Mouse (Mus musculus): Measurements from ENCODE around the gene Src. TPM values are rescaled to one million over a fixed set of nuclear protein-coding genes. Genes with fewer than 3 reads are reported as not detected.

Gene Src
- polyA plus RNA-seq, 1 experiment from 2014 or later: 18.5 TPM

DNA sequence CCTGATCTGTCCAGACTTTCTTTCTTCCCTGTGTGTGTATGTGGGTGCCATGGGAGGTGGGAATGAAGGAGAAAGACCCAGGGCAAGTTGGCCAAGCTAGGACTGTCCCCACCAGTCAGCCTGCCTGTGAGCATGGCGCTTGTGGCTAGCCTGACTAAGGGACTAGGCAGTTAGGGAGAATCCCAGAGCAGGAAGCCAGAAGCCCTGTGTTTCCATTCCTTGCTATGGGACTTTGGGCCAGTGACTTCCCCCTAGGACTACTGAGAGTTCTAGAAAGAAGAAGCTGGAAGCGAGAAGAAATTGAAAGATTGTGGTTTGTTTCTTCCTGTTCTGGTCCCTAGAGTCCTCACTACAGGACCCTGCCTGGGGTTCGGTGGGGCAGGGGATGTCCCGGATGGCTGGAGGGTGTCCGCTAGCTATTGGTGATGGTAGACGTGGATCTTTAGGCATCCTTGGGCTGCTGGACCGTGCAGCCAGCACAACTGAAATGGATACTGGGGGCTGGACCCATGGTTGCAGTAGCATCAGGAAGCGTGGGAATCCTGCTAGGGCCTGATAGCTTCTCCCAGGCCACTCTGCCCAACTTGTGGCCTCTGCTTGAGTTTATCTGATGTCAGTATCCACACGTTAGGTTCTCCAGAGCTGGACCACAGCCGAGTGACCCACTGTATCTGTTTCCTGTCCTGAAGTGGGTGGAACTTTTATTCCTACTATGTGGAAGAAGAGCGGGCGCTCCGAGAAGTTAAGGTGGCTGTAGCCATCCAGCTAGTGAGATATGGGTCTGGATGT is 10.3 kb downstream of the Src start:
- H3K27ac ChIP-seq: no peak overlapping the region
- H3K9me3 ChIP-seq: no peaks in the 10 kb centered on the region
- H3K27me3 ChIP-seq: no peaks in the 10 kb centered on the region
- H3K4me3 ChIP-seq: no peak overlapping the region
- H3K4me1 ChIP-seq: peaks cover 80% of the 10 kb centered on the region
- no peak overlapping the region for H3K9ac ChIP-seq
- no peak overlapping the region for H3K4me2 ChIP-seq
- peaks cover 34% of the 10 kb centered on the region for H3K36me3 ChIP-seq
- ATAC-seq (ENCODE audit: insufficient number of reproducible peaks, low FRiP score, low TSS enrichment, low read depth): no peak
- 84% methylated on average over 13 of the region's 13 CpGs for whole genome bisulfite sequencing

DNA sequence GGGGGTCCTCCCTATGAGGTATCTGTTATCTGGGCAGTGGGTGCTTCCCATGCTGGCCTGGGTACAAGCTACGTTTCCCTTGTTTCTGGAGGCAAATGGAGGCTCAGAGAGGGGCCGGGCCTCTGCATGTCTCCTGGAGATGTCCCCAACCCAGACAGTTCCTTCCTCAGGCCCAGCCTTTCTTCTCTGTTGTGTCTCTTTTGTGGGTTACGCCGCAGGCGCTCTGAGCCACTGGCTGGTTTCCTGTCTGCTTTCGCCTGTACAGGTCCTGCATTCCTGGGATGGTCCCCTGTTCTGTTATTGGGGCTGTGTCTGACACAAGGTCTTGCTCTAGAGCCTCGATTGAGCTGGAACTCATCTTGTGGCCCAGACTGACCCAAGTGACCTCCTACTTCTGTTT is 11.5 kb downstream of the Src start:
- no peaks in the 10 kb centered on the region for H3K27me3 ChIP-seq
- H3K9ac ChIP-seq: no peak overlapping the region
- no peak overlapping the region for H3K4me3 ChIP-seq
- 74% methylated on average over 7 of the region's 7 CpGs for WGBS
- H3K9me3 ChIP-seq: no peaks in the 10 kb centered on the region
- H3K4me1 ChIP-seq: peaks cover 88% of the 10 kb centered on the region
- peaks cover 34% of the 10 kb centered on the region for H3K36me3 ChIP-seq
- H3K4me2 ChIP-seq: no peak overlapping the region
- no peak for ATAC-seq (ENCODE audit: insufficient number of reproducible peaks, low FRiP score, low TSS enrichment, low read depth)
- peak overlapping the region; percentile 38; the same call in 1 of the 2 replicates for H3K27ac ChIP-seq

DNA sequence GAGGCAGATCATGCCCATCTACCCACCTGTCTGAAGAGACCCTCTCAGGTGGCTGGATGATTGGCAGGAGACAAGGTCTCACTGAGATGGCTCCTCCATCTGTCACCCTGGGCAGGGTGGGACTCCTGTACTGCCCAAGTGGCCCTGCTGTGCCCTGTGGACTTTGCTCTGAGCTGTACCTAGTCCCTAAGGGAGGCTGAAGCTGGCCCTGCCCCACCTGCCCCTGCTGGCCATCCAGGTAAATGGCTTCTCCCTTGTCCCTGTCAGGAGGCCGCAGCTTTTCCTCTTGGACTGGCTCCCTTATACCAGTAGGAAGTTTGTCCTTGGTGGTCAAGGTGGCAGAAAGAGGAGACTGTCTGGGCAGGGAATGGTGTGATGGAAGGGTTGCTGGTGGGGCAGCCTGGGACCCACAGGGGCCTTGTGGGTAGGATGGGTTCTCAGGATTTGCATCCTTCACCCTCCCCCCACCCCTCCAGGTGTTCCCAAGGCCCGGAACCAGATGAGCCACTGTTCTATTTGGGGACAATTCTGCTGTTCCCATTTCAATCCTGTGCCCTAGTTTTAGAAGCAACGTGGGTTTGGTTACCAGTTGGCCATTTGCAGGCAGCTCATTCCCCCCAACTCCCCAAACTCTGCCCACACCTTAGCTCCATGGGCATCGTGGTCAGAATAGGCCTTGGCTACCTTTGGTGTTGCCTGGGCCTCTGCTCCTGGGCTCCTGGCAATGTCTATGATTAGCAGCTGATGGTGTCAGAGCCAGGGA is 12.6 kb downstream of the Src start:
- Histone ChIP-seq H3K9me3 (no peaks in the 10 kb centered on the region), H3K27ac (no peak overlapping the region), H3K4me2 (no peak overlapping the region), H3K36me3 (peaks cover 34% of the 10 kb centered on the region), H3K4me1 (peaks cover 88% of the 10 kb centered on the region), H3K9ac (no peak overlapping the region), H3K27me3 (no peaks in the 10 kb centered on the region), H3K4me3 (no peak overlapping the region)
- WGBS: 71% methylated on average over 4 of the region's 4 CpGs
- no peak for ATAC-seq (ENCODE audit: insufficient number of reproducible peaks, low FRiP score, low TSS enrichment, low read depth)

DNA sequence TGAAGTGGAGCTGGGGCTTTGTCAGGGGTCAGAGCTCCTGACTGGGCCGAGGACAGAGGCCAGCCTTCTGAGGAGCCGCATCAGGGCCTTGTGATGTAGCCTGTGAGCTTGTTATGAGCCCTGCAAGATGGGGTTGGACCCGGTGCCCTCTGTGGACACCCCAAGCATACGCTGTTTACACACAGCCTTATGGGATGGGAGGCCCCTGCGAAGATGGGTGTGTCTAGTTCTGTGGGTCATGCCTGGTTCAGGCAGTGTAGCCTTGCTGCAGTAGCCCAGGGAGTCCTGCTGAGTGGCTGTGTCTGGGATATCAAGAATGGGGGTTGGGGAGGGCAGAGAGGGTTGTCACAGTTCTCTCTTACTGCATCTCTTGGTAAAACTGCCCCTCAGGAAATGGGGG is 13.7 kb downstream of the Src start:
- Histone ChIP-seq H3K9ac (no peak overlapping the region), H3K4me1 (peaks cover 86% of the 10 kb centered on the region), H3K27ac (peak overlapping the region; percentile 88), H3K4me2 (no peak overlapping the region), H3K9me3 (no peaks in the 10 kb centered on the region), H3K4me3 (no peak overlapping the region), H3K27me3 (no peaks in the 10 kb centered on the region), H3K36me3 (peaks cover 34% of the 10 kb centered on the region)
- 75% methylated on average over 5 of the region's 5 CpGs for WGBS
- no peak for ATAC-seq (ENCODE audit: insufficient number of reproducible peaks, low FRiP score, low TSS enrichment, low read depth)

DNA sequence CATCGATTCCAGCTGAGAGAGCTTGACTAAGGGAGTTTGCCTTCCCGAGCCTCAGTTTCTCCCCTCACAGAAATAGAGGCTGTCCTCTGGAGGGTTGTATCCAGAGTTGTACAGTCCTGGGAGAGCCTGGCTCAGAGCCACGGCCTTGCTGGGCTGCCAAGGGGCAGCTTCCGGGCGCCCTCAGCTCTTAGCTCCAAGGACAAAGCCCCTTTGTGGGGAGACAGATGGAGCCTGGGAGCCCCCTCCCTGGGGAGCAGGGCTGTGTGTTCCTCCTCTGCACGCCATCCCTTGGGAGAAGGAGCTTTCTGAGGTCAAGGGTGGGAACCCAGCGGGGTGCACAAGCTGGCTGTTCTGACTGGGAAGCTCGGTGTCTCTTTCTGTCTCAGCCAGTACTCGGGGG is 14.2 kb downstream of the Src start:
- H3K36me3 ChIP-seq: peaks cover 34% of the 10 kb centered on the region
- H3K4me2 ChIP-seq: no peak overlapping the region
- H3K4me1 ChIP-seq: peaks cover 80% of the 10 kb centered on the region
- H3K27ac ChIP-seq: peak overlapping the region; percentile 88
- no peak overlapping the region for H3K4me3 ChIP-seq
- no peak overlapping the region for H3K9ac ChIP-seq
- H3K27me3 ChIP-seq: no peaks in the 10 kb centered on the region
- ATAC-seq (ENCODE audit: insufficient number of reproducible peaks, low FRiP score, low TSS enrichment, low read depth): no peak
- 76% methylated on average over 9 of the region's 9 CpGs for WGBS
- no peaks in the 10 kb centered on the region for H3K9me3 ChIP-seq

DNA sequence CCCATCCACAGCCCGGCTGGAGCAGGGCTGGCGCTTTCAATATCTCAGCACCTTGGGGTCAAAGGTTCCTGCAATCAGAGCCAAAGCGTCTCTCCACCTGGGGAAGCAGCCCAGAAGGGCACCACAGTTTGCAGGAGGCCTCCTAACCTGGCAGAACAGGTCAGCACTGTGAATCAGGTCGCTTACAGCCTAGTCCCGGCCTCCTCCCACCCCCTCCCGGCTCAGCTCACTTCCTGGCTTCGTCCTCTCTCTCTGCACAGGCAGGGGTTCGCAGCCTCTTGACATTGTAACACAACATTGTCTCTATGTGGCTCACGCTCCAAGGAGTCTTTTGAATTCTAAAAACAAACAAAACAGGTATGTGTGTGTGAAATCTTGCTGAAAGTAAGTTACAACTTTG is 15.8 kb downstream of the Src start:
- peak overlapping the region; percentile 10; the same call in 1 of the 2 replicates for H3K4me2 ChIP-seq
- no peak overlapping the region for H3K4me3 ChIP-seq
- ATAC-seq (ENCODE audit: insufficient number of reproducible peaks, low FRiP score, low TSS enrichment, low read depth): no peak
- no peaks in the 10 kb centered on the region for H3K27me3 ChIP-seq
- 0 out of 2 replicates have a peak overlapping the region, but pooled peaks have one; percentile 5 for H3K9ac ChIP-seq
- H3K9me3 ChIP-seq: no peaks in the 10 kb centered on the region
- H3K36me3 ChIP-seq: peaks cover 23% of the 10 kb centered on the region
- 22% methylated on average over 9 of the region's 9 CpGs for WGBS
- peak overlapping the region; percentile 88 for H3K27ac ChIP-seq
- peaks cover 75% of the 10 kb centered on the region for H3K4me1 ChIP-seq

DNA sequence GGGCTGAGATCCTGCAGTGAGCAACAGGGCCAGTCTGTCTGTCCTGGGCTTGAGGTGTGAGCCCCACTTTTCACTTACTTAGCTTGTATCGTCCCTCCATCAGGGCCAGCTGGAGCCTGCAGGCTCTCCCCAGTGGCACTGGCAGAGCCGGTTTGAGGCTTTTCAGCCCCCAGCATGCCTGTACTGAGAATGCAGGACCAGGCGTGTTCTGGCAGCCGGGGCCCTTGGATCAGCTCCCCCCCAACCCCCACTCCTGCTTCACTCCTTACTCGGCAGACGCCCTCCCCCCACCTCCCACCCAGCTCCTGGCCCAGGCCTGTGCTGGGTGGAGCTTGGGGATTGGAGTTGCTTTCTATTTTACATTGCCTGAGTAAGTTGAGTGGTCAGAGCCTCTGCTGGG is 16.3 kb downstream of the Src start:
- Histone ChIP-seq H3K4me2 (peak overlapping the region; percentile 10; the same call in 1 of the 2 replicates), H3K4me1 (peaks cover 70% of the 10 kb centered on the region), H3K27ac (peak overlapping the region; percentile 88), H3K27me3 (no peaks in the 10 kb centered on the region), H3K36me3 (peaks cover 24% of the 10 kb centered on the region), H3K4me3 (no peak overlapping the region), H3K9ac (0 out of 2 replicates have a peak overlapping the region, but pooled peaks have one; percentile 5), H3K9me3 (no peaks in the 10 kb centered on the region)
- WGBS: 21% methylated on average over 6 of the region's 6 CpGs
- ATAC-seq (ENCODE audit: insufficient number of reproducible peaks, low FRiP score, low TSS enrichment, low read depth): peak; percentile 77; the same call in 1 of the 2 replicates

DNA sequence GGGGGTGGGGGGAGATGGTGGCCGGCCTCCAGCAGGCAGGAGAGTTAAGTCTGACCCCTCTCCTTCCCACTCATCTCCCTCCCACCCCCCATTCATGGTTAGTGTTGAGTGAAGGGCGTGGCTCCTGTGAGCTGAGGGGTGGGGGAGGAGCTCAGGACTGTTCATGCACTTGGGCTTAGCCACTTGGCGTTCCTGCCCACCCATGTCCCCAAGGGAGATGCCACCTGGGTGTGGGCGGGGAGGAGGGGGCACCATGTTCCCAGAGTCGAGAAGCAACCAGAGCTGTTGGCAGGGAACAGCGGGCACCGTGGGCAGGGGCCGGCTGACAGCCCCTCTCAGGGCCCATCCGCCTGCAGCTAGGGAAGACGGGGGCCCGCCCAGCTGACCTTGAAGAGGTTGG is 18.3 kb downstream of the Src start:
- Histone ChIP-seq H3K4me2 (no peak overlapping the region), H3K9me3 (no peaks in the 10 kb centered on the region), H3K36me3 (peaks cover 32% of the 10 kb centered on the region), H3K27me3 (no peaks in the 10 kb centered on the region), H3K27ac (no peak overlapping the region), H3K9ac (no peak overlapping the region), H3K4me1 (peaks cover 50% of the 10 kb centered on the region), H3K4me3 (no peak overlapping the region)
- WGBS: 84% methylated on average over 10 of the region's 11 CpGs
- ATAC-seq (ENCODE audit: insufficient number of reproducible peaks, low FRiP score, low TSS enrichment, low read depth): no peak

DNA sequence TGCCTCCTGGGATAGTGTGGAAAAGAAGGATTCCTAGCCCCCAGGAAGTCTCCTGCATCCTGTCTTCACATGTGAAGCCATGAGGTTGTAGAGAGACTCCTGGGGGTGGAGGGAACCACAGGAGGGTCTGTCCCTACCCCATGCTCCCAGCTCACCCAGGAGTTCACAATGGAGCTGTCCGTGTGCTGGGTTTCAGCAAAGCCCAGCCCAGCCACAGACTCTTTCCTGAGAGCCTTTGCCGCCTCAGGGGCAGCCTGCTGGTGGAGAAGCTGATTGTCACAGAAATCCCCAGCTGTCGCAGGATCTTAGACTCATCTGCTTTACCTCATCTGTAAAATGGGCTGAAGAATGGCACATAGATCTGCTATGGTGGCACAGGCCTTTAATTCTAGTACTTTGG is 18.9 kb downstream of the Src start:
- Histone ChIP-seq H3K9me3 (no peaks in the 10 kb centered on the region), H3K27ac (no peak overlapping the region), H3K27me3 (no peaks in the 10 kb centered on the region), H3K4me1 (peaks cover 44% of the 10 kb centered on the region), H3K4me3 (no peak overlapping the region), H3K9ac (no peak overlapping the region), H3K36me3 (peaks cover 34% of the 10 kb centered on the region), H3K4me2 (no peak overlapping the region)
- no peak for ATAC-seq (ENCODE audit: insufficient number of reproducible peaks, low FRiP score, low TSS enrichment, low read depth)
- WGBS: 91% methylated on average over 3 of the region's 3 CpGs

DNA sequence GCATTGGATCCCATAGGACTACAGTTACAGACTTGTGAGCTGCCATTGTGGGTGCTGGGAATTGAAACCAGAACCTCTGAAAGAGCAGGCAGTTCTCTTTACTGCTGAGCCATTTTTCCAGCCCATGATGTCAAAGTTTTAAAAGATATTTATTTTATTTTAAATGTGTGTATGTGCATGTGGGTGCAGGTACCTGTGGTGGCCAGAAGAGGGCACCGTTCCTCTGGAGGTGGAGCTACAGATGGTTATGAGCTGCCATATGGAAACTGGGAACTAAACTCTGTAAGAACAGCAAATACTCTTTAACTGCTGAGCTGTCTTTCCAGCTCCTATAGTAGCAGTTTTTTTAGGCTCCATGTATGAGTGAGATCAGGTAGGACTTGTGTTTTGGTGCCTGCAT is 23.1 kb downstream of the Src start:
- WGBS: 100% methylated on average over 1 of the region's 1 CpGs
- Histone ChIP-seq H3K9ac (no peak overlapping the region), H3K4me1 (peaks cover 4% of the 10 kb centered on the region; the same call in 1 of the 2 replicates), H3K4me2 (no peak overlapping the region), H3K36me3 (peaks cover 47% of the 10 kb centered on the region), H3K9me3 (no peaks in the 10 kb centered on the region), H3K27me3 (no peaks in the 10 kb centered on the region), H3K4me3 (no peak overlapping the region), H3K27ac (no peak overlapping the region)
- no peak for ATAC-seq (ENCODE audit: insufficient number of reproducible peaks, low FRiP score, low TSS enrichment, low read depth)

DNA sequence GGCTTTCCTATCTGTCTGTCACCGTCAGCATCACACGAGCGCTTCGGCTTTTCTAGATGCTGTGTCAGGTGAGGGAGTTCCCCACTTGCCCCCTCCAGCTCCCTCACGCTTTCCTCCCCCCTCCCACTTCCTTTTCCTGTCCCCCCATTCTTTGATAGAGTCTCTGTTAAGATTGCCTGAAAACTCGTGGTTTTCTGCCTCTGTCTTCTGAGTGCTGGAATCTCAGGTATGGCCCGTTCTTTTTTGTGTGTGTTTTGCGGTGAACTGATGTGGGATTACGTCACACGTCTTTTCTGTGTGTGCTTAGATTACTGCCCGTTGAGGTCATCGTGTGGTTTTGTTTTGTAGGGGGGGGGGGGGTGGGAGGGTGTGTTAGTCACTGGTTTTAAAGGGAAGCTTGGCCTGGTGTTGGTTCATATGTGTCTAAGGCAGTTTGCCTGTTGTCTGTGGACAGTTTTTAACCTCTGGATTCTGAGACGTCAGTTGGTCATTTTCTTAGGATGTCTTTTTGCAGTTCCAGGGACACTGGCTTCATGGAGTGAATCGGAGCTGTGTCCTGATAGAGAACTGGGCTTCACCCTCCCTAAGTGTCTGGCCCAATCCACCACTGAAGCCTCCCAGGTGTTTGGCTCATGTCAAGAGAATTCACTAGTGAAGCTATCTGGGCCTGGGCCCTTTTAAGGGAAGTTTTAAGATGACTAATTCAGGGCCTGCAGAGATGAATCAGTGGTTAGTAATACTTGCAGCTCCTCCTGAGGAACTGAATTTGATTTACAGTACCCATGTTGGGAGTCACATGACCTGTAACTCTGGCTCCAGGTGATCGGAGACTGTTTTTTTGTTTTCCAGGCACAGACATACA is 29.3 kb downstream of the Src start:
- no peak overlapping the region for H3K9ac ChIP-seq
- ATAC-seq (ENCODE audit: insufficient number of reproducible peaks, low FRiP score, low TSS enrichment, low read depth): no peak
- no peak overlapping the region for H3K27ac ChIP-seq
- H3K4me3 ChIP-seq: no peak overlapping the region
- peaks cover 39% of the 10 kb centered on the region for H3K36me3 ChIP-seq
- H3K4me1 ChIP-seq: no peaks in the 10 kb centered on the region
- H3K9me3 ChIP-seq: no peaks in the 10 kb centered on the region
- WGBS: 71% methylated on average over 15 of the region's 15 CpGs
- H3K27me3 ChIP-seq: no peaks in the 10 kb centered on the region
- no peak overlapping the region for H3K4me2 ChIP-seq

All from limb, embryonic 15.5 days (tissue).